Mouse (Mus musculus) A20 (cell line): ENCODE results near the gene Mob3a.
"Not testable (repeated sequence)": the region's sequence is repeated elsewhere in the genome, so short reads cannot be mapped to it uniquely, and the experiment has no call there.

Source experiments
- DNase-seq: peaks from one replicate; pipeline ENCODE4 v3.0.0-alpha.2; 2011; ENCODE audit warnings: low read depth, low spot score

Gene Mob3a

DNA sequence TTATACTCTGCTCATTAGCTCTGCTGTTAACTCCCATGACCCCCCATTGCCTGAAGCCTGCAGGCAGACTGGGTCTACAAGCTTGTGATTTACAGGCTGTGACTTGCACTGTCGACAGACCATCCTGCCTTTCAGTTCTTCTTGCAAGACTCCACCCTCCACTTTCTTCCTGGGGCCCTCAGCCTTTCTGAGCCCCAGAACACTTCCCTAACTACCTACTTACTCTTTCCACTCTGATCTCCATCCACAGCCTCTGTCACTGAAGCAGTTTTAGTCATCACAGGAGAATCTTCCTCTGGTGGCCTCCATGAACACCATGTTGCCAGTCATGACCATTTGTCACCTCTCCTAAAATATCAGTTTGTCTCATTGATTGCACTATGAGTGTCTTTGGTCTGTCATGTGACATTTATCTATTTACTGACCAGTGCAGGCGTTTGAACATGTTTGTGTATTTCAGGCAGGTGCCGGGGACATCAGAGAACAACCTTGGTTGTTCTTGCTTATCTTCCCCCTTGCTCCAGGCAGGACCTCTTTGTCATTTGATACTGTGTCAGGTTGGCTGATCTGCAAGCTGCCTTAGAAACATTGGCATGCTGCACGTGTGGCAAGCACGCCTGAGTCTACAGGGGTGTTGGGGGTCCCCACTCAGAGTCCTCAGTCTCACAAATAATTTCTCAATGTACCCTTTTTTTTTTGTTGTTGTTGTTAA lies 38.1 kb downstream of the Mob3a start:
- peak; percentile 81 for DNase-seq

- DNase-seq = peak; percentile 88
Observed at GRCm38 (mm10) chr10:80661149-80661548, 40.6 kb downstream of the Mob3a start.

- DNase-seq = peak; percentile 74
Observed at GRCm38 (mm10) chr10:80659213-80659612, 42.6 kb downstream of the Mob3a start.

- DNase-seq = peak; percentile 68
Observed at GRCm38 (mm10) chr10:80658841-80659202, 43.0 kb downstream of the Mob3a start.

DNA sequence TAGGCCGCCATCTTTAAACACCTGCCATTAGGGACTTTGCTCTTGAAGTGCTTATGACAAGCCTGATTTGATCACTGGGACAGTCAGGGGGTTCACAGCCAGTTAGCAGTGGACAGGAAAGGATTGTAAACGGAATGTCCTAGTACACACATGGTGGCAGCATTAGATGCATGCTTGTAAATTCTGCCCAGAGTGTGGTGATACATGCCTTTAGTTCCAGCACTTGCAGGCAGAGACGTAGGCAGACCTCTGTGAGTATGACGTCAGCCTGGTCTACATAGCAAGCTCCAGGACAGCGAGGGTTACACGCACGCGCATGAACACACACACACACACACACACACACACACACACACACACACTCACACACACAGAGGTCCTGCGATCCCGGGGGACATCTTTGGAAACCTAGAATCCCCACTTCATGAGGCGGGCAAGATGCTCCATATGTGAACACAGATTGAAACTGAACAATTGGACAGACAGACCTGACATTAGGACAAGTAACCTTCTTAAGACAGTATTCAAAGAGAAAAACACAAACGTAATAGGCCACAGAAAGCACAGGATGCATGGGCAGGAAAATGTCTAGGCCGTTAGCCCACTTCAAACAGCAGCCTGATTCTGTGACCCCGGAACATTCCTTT lies 43.5 kb downstream of the Mob3a start:
- no peak for DNase-seq

GRCm38 (mm10) chr10:80656863-80657623 lies 44.7 kb downstream of the Mob3a start, which contains the start of gene Btbd2:
Btbd2 (minus strand) TSS chr10:80657071.
- DNase-seq = no peak

DNA sequence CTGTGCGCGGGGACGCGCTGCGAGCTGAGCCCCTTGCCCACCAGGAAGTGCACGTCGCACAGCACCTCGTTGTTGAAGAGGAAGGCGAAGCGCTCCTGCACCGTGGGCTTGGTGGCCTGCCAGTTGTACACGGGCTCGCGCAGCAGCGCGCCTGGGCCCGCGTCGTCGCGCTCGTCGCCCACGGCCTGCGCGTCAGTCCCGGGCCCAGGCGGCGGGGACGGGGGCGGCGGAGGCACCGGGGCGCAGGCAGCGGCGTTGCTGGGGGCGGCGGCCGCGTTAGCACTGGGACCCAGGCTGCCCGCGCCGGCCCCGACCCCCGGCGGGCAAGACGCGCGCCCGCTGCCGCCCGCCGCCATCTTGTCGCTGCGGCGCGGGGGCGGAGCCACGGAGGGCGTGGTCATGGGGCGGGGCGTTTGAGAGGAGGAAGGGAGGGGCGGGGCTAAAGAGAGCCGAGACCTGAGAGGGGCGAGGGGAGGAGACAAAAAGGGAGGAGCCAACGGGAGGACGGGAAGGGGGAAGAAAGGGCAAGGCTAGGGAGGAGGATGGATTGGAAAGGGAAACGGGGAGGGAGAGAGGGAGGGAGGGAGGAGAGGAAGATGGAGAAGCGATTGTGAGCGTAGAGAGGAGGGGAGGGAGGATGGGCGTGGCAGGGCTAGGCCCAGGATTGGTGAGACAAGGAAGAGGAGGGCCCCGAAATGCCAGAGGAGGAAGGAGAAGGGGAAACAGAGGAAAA lies 45.5 kb downstream of the Mob3a start:
- peak; percentile 94 for DNase-seq

DNA sequence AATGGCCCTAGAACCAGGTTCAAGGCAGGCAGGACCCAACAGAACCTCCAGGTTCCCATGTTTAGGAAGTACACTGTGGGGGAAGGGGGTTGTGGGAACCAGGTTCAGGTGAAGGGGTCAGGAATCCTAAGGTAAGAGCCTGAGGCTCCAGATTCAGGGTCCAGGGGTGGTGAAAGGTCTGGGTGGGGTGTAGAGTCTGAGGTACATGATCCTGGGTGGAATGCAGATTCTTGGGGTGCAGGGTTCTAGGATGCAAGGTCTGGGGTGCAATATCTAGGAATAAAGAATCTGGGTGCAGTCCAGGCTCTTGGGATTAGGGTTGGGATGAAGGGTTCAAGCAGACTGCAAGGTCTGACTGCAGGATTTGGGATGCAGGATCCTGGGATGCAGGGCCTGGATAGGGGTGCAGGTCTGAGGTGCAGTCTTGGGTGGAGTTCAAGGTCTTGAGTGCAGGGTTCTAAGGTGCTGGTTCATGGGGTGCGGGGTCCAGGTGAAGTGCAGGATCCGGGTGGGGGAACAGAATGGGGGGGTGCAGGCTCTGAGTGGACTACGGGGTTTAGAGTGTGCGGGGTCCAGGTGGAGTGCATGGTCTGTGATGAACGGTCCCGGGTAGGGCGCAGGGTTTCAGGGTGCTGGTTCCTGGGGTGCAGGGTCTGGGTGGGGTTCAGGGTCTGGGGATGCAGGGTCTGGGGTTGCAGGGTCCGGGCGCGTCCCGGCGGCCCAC lies 46.2 kb downstream of the Mob3a start:
- DNase-seq = no peak

- DNase-seq = no peak
Observed at GRCm38 (mm10) chr10:80654866-80655265, 46.9 kb downstream of the Mob3a start.

DNA sequence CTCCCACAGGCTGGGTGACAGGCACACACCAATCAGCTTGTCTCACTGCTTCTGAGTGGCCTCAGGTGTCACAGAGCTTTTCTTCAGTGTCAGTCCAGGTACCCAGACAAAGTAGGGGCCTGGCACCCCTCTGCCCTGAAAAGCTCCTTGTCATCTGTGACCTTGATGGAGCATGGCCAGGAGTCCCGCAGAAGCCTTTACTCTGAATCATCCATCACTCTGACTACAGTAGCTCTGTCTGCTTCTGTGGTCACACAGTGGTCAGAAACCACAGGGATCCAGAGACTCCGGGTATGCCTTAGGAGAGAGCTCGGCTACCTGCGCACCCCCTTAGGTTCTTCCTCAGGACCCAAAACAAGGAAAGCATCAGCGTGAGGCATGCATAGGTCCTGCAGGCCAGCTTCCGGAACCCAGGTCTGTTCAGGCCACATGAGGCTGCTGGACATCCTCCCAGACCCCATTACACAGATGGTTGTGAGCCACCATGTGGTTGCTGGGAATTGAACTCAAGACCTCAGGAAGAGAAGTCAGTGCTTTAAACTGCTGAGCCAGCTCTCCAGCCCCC lies 48.5 kb downstream of the Mob3a start:
- DNase-seq = no peak

DNA sequence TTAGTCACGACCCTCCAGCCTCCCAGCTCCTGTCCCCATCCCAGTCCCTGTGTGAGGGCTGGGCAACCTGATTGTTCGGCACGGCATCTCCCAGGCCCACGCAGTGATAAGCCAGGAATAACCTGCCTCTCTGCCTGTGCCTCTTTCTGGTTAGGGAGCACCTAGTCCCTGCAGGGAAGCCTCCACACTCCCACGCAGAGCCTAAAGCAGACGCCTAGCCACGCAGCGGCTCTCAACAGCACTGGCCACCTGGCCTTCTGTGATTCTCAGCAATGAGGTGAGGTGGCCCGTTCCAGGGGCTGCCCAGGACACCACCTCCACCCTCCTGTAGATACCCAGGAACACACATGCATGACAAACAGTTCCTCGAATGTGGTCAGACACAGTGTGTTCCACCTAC lies 51.4 kb downstream of the Mob3a start:
- DNase-seq = no peak

DNA sequence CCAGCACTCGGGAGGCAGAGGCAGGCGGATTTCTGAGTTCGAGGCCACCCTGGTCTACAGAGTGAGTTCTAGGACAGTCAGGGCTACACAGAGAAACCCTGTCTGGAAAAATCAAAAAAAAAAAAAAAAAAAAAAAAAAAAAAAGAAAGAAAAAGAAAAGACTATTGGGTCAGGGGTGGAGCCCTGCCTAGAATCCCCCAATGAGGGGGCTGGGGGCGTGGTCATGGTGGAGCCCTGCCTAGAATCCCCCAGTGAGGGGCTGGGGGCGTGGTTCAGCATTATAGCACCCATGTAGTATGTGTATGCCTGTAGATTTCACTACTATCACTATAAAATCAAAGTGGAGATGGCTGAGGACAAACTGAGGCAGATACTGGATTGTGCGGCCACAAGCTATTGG lies 51.9 kb downstream of the Mob3a start:
- DNase-seq = not testable (repeated sequence)

DNA sequence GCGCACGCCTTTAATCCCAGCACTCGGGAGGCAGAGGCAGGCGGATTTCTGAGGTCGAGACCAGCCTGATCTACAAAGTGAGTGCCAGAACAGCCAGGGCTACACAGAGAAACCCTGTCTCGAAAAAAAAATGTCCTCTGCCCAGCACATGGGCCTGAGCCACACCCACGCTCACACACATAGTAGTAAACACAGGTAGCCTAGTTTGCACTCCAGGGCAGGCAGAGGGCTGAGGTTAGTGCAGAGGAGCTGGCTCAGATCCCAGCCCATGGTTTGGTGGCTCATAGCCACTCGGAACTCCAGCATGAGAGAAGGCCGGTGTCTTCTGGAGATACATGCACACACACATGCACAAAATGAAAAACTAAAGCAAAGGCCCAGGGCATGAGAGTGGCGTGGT lies 54.8 kb downstream of the Mob3a start:
- DNase-seq = no peak

- DNase-seq = no peak
Observed at GRCm38 (mm10) chr10:80635345-80635744, 66.4 kb downstream of the Mob3a start.
